Mouse (Mus musculus): ENCODE measurements around the gene Prkcq.

Prkcq gene

DNA sequence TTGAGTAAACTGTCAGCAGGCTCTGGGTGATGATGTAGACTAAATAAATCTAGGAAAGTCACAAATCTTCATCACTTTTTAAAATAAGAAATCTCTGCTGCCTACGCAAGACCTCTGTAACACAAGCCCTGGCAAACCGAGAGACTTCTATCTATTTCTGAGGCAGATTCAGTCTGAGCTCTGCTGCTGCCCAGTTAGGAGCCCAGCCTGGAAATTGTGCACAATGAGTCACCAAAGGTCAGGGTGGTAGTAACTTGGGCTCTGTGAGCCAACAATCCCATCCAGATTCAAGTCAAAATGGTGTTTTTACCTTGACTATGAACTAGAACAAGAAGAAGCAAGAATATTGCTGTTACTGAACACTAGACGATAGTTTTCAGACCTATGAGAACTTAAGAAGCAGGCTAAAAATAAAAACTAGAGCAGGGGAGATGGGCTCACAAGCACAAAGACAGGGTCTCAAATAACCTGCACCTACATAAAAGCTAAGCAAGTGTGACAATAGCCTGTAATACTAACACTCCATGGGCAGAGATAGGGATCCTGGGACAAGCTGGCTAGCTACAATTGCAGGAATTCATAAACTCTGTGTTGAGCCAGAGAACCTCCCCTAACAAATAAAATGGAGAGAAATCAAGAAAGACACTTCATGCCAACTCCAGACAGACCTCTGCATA is 53.0 kb downstream of the Prkcq start:
- no peak for DNase-seq

DNA sequence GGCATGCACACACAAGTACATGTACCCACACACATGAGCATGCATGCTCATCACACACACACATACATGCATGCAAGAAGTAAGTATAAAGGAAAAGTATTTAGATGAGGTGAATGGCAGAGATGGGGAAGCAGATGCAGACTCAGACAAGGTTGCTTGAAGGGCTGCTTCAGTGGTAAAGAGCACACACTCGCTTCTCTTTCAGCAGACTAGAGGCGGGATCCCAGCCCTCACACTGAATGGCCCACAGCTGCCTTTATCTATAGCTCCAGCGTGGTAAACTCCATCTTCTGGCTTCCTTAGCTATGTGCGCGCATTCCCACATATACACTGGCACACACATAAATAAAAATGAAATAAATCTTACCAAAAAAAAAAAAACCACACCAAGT is 53.6 kb downstream of the Prkcq start:
- DNase-seq, result no peak

DNA sequence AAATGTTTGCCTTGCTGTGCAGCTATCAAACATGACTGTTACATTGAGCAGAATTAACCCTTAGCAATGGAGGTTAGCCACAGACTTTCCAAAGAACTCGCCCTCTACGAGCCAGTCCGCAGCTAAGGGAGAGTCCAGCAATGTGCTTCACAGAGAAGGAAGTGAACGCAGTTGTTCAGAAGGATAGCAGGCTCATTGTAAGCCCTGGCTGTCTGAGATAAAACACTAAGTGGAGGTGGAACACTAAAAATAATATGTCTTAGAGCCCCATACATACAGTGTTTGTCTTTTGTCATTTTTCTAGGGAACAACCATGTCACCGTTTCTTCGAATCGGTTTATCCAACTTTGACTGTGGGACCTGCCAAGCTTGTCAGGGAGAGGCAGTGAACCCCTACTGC is 54.6 kb downstream of the Prkcq start:
- DNase-seq, result no peak

DNA sequence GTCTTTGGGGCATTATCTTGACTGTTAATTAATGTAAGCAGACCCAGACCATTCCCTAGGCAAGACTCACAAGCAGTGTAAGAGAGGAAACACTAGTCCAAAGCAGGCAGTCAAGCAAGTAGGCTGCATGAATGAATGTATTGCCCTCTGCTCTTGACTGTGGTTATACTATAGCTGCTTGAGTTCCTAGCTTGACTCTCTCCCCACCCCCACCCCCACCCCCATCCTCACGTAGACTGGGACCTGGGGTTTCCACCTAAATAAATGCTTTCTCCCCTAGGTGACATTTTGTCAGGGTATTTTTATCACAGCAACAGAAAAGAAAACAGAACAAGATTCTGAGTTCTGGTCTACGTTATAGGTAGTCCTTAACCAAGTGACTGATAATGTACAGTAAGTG is 57.2 kb downstream of the Prkcq start:
- no peak for DNase-seq

DNA sequence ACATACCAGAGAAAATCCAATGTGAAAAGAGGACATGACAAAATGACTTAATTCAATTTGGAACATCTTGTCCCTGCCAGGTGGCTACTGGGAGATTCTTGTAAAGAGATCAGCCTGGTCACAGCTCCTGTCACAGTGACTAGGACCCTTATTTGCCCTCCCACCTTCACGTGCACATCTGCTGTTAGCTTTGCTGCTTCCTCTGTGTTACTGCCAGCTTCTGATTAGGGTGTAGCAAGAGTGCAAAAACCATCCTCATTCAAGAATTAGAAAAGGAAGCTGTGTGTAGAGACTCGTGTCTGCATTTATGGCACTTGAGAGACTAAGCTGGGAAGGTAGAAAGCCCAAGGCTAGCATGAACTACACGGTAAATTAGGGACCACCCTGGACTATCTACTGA is 59.2 kb downstream of the Prkcq start:
- DNase-seq, result no peak

DNA sequence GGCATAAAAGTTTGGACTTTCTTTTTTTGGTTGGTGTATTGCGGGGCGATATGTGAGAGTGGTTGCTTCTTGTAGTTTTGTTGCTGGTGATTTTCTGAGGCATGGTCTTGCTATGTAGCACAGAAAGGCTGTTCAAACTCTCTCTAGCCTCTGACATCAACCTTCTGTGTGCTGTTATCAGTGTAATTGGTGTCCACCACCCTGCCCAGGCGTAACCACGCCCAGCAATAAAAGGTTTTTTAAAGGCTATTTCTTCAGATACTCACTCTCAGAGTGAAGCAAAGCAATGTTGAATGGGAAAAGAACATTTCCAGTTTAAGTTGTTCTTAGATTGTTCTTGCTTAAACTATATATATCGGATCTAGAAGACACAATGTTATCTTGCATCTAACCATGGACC is 60.1 kb downstream of the Prkcq start:
- DNase-seq, result no peak

DNA sequence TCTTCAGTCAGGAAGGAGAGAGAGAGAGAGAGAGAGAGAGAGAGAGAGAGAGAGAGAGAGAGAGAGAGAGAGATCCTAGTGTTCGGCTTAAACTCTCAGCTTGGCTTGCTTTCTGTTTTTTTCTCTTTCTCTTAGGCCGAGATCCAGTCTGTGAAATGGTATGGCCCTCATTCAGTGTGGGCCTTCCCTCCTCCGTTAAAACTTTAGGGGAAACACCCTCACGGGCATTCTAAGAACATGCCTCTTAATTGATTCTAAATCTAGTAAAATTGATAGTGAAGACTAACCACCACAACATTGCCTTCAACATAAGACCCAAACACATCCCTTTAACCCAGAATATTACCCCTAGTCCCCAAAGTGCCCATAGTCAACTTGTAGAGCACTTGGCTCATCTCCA is 66.3 kb downstream of the Prkcq start:
- DNase-seq, result no peak

DNA sequence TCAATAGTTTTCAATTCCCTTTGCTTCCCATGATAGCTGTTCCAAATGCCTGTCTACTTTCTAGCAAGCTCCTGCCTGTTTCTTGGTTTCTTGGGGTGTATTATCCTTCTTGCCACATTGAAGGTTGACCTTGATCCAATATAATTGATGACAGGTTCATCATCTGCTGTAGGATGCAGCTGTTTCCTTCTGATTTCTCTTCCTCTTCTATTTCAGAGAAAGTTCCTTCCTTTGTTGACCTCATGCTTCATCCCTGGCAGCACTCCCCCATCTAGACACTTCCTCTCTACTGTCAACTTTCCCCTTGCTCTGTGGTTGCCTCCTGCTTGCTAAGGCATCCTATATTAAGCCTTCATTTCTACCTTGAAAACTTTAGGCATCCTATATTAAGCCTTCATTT is 67.6 kb downstream of the Prkcq start:
- no peak for DNase-seq

DNA sequence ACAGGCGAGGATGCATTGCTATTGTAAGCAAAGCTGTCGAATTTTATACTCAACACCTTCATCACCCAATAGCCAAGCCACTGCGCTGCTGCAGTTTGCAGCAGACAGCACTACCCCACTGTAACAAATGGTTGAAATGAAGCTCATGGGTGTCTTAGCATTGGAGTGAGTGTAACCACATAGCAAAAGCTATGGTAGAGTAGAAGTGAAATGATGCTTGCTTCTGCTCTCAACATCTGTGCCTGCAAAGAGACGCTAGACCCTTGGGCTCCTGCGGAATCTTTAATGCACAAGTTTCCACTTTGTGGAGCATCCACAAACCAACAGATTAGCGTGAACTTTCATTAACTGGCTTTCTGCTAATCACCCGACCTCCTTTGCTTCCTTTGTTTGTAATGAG is 74.0 kb downstream of the Prkcq start:
- no peak for DNase-seq

DNA sequence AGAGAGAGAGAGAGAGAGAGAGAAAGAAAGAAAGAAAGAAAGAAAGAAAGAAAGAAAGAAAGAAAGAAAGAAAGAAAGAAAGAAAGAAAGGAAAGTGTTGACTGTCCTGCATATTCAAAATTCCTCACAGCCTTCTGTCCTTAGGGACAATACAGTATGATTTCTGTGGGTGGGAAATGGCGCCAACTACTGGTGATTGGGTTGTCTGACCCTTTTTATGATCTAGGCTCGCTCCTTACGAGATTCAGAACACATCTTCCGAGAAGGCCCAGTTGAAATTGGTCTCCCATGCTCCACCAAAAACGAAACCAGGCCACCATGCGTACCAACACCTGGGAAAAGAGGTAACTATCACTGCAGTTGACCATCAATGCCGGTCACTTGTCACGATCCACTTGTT is 82.0 kb downstream of the Prkcq start:
- DNase-seq, result peak; percentile 12

DNA sequence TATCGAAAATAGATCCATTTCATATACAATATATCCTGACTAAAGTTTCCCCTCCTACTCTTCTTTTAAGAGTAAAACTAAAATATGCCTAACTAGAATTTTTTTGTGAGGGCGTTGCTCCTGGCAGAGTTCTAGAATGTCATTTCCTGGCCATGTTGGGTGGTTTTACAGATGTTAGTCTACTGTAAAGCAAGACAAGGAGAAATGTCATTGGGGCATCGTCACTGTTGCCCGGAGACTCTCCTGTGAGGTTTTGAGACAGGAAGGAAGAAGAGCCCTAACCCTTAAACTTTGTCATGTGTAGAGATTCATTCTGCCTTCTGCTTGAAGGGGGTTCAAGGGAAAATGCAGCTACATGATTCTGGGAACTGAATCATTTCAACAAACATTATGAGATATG is 82.5 kb downstream of the Prkcq start:
- no peak for DNase-seq

DNA sequence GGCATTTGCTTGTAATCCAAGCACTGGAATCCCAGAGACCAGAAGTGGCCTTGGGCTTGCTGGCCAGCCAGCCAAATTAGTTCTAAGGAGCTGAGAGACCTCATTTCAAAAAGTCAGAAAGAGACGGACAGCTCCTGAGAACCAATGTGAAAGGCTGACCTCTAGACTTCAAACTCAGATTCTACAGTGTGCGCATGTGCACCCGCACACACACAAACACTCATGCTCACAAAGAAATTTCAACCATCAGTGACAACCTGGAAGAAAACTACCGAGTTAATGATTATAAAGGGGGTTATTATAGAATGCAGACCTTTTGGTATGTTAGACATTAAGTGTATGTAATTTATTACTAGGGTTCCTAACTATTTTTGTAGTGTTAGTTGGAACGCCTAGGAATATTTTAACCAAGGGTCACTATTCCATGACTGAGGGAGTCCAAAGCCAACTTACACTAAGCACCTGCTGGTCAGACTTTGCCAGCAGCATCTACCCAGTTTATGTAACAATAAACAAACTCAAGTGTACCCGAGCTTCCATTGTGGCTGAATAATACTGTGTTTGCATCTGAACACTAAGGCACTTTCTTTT is 85.4 kb downstream of the Prkcq start:
- no peak for DNase-seq

DNA sequence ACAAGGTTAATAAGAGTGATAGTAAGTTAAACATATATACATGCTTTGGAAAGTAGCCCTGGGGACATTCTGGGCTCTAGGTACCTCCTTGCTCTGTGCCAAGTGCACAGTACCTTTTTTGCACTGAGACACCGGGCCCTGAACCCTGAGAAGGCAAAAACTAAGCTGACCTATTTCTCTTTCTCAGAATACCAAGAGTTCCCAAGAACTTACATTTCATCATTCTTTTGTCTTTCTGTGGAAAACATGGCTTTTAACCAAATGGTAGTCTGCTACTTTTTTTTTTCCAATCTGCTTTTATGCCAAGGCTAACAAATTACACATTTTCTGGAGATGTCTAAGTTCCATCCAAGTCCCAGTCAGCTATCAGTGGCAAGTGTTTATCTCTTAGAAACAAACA is 86.3 kb downstream of the Prkcq start:
- no peak for DNase-seq

DNA sequence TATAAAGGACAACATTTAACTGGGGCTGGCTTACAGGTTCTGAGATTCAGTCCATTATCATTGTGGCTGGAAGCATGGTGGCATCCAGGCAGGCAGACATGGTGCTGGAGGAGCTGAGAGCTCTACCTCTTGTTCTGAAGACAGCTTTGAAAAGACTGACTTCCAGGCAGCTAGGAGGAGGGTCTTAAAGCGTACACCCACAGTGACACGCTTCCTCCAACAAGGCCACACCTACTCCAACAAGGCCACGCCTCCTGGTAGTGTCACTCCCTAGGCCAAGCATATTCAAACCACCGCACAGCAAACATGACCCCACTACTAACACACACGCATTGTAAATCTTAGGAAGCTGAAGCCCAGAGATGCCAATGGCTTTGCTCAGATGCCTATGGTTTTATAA is 87.5 kb downstream of the Prkcq start:
- DNase-seq, result no peak

DNA sequence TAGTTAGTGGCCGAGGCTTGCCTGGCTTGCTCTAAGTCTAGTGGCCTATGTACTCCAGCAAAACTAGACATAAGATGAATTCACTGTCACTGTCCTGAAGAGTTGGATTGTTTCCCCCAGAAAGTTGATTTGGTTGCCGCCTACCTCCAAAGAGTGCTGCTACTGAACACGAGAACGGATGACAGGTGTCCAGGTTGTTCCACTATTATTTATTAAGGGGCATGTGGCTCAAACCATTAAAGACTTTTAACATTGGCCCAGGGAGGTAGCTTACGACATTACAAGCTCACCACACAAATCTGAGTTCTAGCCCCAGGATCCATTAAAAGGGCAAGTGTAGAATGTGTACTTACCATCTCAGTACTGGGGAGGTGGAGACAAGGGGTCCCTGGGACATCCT is 92.9 kb downstream of the Prkcq start:
- no peak for DNase-seq

DNA sequence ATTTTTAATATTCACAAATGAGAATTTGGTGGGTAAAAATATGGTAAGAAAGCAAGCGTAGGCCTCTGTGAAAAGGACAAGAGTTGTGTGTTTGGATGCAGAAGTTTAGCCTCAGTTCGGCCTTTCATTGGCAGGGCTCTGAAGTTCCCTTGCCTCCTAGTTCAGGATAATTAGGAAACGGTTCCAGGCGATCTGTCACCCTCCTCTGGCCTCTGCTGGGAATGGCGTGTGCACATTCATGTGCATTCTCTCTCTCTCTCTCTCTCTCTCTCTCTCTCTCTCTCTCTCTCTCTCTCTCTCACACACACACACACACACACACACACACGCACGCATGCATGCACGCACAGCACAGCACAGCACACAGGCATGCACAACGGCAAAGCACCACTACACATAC is 93.5 kb downstream of the Prkcq start:
- DNase-seq, result no peak

DNA sequence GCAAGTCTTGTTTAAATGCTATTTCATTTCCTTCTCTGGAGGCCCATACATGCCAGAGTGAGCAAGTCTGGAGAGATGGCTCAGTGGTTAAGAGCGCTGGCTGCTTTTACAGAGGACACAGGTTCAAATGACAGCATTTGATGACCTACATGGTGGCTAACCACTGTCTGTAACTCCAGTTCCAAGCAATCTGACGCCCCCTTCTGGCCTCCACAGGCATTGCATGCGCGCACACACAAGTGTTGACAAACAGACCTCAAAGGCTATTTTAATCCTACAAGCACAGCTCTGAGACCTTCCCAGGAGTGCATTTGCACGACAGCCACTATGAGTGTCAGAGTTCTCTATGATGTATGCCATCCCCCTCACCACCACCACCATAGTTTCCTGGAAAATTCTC is 94.4 kb downstream of the Prkcq start:
- no peak for DNase-seq

DNA sequence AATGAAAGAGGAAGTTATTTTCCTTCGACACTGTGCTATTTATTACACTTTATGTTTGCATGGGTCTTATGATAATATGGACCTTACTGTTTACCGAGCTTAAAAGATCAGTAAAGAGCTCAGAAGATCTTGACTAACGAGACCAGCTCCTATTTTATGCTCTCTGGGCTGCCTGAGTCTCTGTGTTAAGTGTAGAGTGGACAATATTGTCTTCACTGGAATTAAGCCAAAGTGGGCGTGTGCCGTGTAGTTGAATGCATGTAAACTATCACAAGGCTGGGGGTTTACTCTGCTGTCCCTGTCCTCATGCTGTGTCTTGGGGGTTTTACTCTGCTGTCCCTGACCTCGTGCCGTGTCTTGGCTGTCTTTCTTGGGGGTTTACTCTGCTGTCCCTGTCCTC is 107.1 kb downstream of the Prkcq start:
- no peak for DNase-seq

DNA sequence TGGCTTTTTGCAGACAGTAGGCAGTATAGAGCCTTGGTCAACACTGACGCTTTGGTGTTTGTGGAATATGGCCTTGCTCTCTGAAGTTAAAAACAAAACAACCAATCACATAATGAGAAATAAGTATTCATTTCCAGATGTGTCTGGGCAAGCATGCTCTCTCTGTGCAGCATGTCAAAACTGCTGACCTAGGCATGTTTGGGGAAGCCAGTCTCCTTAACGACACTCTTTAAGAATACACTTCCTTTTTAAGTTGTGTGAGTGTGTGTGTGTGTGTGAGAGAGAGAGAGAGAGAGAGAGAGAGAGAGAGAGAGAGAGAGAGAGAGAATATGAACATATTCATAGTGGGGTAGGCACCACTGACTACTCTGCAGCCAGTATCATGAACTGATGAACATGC is 108.3 kb downstream of the Prkcq start:
- no peak for DNase-seq

DNA sequence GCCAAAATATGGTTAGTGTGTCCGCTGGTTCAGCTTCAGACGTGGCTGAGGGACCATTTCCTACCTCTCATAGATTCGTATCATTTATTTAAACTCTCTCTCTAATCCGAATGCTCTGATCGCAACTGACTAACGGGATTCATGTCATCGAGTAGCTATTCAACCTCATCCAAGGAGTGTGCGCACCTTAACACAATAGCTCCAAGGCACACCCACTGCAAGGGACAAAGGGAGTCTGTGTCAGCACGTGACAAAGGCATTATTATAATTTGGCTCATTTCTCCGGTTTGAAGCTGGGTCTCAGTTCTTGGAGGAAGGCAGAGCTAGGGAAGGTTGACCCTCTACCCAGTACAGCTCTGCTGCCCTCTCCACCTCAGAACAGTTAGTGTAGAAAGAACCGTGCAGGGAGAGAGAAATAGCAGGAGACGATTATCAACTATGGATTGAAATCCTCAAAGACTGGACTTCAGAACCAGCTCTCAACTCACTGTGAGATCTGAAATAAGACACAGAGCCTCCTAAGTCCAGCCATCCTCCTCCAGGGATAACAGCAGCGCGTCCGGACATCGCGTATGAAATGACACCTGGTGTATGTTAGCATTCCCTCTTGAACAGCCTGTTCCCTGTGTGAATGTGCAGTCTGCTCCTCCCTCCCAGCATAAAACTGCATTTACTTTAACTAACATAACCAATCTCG is 116.1 kb downstream of the Prkcq start:
- DNase-seq, result no peak

DNA sequence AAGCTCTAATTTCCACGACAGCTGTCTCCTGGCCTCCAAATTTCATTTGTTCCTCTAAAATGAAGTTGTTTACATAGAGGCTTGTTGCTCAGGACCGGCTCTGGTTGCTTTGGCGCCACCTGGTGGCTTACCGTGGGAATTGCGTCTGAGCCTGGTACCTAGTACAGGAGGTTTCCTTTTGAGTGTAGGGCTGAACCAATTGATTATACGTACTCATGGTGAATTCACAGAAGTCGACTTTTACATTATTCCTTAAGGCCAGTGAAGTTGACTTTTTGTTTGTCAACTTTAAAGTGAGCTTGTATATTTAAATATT is 116.6 kb downstream of the Prkcq start:
- peak; percentile 70 for DNase-seq

DNA sequence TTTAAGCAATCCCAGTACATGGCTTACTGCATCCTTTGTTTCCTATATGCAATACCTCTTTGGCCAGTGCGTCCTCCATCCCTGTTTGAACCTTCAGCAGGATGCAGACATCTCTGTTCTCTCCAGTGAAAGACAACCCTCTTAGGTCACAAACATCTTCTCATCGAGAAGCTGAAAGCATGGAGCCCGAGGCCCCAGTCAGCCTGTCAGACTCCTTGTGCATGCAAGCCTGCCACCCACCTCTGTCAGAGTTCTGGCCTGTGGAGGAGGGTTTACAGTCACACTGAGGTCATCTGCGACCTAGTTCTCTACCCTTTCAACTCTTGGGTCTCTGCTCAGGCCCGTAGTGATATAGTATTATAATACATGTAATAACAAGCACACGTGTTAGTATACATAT is 119.0 kb downstream of the Prkcq start:
- DNase-seq, result no peak

DNA sequence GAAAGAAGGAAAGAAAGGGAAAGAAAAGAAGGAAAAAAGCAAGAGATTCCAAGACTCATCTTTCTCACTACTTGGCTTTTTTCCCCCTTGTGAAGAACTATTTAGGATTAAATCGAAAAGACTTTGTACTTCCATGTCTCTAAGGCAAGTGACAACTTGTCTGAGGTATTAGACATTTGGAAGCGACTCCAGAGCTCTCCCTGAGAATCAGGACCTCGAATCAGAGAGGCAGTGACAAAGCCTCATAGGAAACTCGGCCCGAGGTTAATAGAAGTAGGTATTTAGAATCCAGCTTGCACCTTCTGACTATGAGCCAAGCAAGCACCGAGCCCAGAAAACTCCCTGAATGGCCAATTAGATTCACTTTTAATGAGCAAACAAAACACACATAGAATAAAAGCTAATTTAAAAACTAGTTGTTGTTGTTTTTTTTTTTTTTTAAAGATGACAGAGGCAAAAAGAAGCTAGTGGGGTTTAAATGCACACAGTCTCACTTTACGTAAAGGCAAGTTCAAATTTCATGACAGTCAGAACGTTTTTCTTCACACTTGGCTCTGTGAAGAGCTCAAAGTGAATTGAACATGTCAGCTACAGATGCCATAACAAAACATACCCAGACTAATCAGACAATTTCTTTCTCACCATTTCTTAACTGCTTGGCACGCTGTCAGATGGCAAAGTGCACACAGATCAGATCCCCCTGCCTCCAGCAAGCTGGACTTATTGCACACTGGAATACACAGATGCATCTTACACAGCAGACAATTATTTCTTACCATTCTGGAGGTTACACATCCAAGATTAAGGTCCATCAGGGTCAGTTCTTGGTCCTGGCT is 119.9 kb downstream of the Prkcq start:
- no peak for DNase-seq

DNA sequence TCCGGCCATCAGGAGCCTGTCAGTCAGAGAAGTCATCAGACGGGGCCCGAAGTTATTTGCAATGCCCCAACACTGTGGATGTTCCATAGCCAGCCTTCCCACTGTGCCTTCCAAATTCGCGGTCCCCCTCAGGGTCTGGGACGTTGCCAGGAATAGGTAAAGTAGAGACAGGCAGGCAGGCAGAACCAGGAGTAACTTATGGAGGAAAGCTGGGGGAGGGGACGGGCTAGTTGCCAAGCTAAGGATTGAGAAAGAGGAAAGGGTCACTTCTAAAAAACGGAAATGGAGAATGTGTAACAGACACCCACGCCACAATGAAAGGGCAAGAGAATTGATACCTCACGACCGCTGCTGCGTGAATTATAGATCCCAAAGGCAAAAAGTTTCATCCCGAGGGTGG is 121.2 kb downstream of the Prkcq start:
- no peak for DNase-seq

Measured in cerebellum, adult 8-10 months (tissue).